Mouse (Mus musculus) kidney, embryonic 15.5 days (tissue): ENCODE measurements at regions not wholly inside any gene's neighbourhood (a gene's known extent, or its start where the extent isn't known, plus 50 kb on each side); places are given as distances from the start of the nearest gene placed in this dataset.

Source experiments
- ATAC-seq: fragments of 200-750 bp; cut with Nextera tagmentation; replicated peaks from 2 replicates; pipeline ENCODE4 v1.8.0; 2017; ENCODE audit warnings: moderate TSS enrichment; ENCODE audit not compliant: low FRiP score
- H3K27ac ChIP-seq: fragments of 300-500 bp; sonication (generic); 2 replicates; pipeline ENCODE4 v1.5.1; 2015; ENCODE audit warnings: mild to moderate bottlenecking, inconsistent platforms
- H3K27me3 ChIP-seq: fragments of 300-500 bp; sonication (generic); 2 replicates; pipeline ENCODE4 v1.6.1; 2015; ENCODE audit warnings: inconsistent platforms
- H3K36me3 ChIP-seq: fragments of 300-500 bp; sonication (generic); 2 replicates; pipeline ENCODE4 v1.6.1; 2015; ENCODE audit warnings: inconsistent platforms
- H3K4me1 ChIP-seq: fragments of 300-500 bp; sonication (generic); 2 replicates; pipeline ENCODE4 v1.6.1; 2015; ENCODE audit warnings: inconsistent platforms
- H3K4me2 ChIP-seq: fragments of 300-500 bp; sonication (generic); 2 replicates; pipeline ENCODE4 v1.6.1; 2015; ENCODE audit warnings: moderate library complexity, mild to moderate bottlenecking, inconsistent platforms
- H3K4me3 ChIP-seq: fragments of 300-500 bp; sonication (generic); replicated peaks from 2 replicates; pipeline ENCODE4 v1.5.1; 2015; ENCODE audit warnings: mild to moderate bottlenecking, inconsistent platforms
- H3K9ac ChIP-seq: fragments of 300-500 bp; sonication (generic); 2 replicates; pipeline ENCODE4 v1.6.1; 2015; ENCODE audit warnings: mild to moderate bottlenecking, inconsistent platforms
- H3K9me3 ChIP-seq: fragments of 300-500 bp; sonication (generic); replicated peaks from 2 replicates; pipeline ENCODE4 v1.6.1; 2016; ENCODE audit warnings: inconsistent platforms
- WGBS: fragments of 180-500 bp; shearing (Covaris S2); methylation state at CpG from one replicate; pipeline ENCODE4 v1.1.7; 2015; ENCODE audit warnings: mixed read lengths; 5-methylcytosine and 5-hydroxymethylcytosine counted together

DNA sequence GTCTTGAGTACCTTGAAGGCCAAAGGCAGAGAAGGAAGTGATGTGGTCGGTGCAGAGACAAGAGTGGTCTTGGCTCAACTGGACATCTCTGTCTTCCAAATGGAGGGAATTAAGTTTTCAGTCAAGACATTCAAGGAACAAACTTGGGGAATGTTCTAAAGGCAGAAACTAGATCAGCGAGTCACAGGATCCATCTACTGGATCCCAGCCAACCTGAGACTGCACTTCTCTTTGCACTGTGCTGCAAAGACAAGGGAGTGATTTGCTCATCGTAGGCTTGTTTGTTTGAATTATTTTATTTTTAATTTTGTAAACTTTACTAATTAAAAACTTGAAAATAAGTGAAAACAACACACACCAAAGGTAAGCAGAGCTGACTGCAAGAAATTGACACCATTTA, 875.8 kb downstream of the Zfp704 start:
- no peak overlapping the region for H3K4me3 ChIP-seq
- WGBS = 73% methylated on average over 3 of the region's 3 CpGs
- peaks cover 23% of the 10 kb centered on the region for H3K4me1 ChIP-seq

DNA sequence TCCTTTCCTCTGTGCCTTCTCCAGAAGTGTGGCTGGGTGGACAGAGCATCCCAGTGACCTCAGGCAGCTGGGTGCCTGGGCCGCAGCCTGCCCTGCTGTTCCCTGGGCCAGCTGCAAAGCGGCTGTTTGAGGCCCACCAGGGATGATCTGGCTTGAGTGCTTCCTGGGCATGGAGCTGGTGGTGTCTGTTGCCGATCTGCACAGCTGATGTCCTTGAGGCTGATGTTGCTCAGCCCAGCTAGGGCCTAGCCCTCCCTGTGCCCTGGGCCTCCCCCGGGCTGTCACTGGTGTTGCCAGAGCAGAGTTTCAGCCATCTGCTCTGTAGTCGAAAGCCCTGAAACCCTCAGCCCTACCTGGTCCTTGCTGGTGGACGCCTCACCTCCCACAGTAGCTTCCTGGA, 878.5 kb downstream of the Zfp704 start:
- Histone ChIP-seq H3K4me2 (no peak overlapping the region), H3K27ac (no peak overlapping the region), H3K36me3 (no peaks in the 10 kb centered on the region), H3K9ac (no peak overlapping the region), H3K4me3 (no peak overlapping the region), H3K9me3 (no peaks in the 10 kb centered on the region), H3K27me3 (no peaks in the 10 kb centered on the region), H3K4me1 (peaks cover 13% of the 10 kb centered on the region)
- ATAC-seq = peak; percentile 45
- 39% methylated on average over 6 of the region's 6 CpGs for WGBS

More for the DNA sequence above, 875.8 kb downstream of the Zfp704 start:
- H3K9ac ChIP-seq = no peak overlapping the region
- no peak overlapping the region for H3K4me2 ChIP-seq
- H3K27ac ChIP-seq = no peak overlapping the region
- H3K36me3 ChIP-seq = no peaks in the 10 kb centered on the region
- no peaks in the 10 kb centered on the region for H3K27me3 ChIP-seq
- no peaks in the 10 kb centered on the region for H3K9me3 ChIP-seq
- ATAC-seq = no peak

DNA sequence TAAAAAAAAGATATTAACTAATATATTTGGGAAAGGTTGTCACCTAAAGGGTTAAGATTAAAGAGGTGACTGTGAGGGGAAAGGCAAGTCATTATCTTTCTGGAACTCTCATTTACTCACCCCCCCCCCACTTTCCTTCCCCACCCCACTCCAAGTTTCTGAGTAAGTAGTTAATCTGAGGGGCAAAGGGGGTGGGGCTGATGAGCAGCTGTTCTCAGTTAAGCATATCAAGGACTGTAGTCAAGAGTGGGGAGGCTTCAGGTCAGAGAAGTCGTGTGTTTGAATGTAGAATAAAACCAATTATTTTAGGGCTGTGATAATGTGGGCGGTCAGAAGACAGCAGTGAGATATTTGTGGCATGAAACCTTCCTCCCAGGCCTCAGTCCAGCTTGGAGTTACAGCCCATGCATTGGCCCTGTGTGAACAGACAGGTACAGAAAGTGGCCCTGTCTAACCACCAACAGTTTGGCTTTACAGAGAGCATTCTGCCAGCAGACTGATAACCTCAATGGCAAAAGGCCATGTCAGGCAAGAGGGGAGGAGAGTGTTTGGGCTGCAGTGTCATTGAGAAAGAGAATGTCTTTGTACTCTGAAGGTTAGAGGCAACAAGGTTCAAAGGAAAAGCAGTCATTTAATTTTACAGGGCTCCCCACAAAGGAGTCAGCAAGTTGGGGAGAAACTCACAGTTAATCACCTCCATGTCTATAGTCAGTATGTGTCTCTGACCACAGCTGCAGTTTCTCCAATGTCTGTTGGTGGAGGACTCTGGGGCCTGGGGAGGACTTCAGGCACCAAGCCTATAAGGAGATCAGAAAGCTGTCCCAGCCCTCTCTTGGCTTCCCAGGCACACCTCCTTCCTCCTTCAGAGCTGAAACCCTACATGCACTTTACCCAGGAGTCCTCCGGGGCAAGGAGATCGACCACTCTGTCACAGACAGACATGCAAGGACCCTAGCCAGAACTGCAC, 888.0 kb downstream of the Zfp704 start:
- Histone ChIP-seq H3K27ac (no peak overlapping the region), H3K4me2 (no peak overlapping the region), H3K27me3 (no peaks in the 10 kb centered on the region), H3K4me3 (no peak overlapping the region), H3K36me3 (no peaks in the 10 kb centered on the region), H3K9ac (no peak overlapping the region), H3K4me1 (peaks cover 47% of the 10 kb centered on the region), H3K9me3 (no peaks in the 10 kb centered on the region)
- WGBS = 41% methylated on average over 4 of the region's 4 CpGs
- no peak for ATAC-seq

DNA sequence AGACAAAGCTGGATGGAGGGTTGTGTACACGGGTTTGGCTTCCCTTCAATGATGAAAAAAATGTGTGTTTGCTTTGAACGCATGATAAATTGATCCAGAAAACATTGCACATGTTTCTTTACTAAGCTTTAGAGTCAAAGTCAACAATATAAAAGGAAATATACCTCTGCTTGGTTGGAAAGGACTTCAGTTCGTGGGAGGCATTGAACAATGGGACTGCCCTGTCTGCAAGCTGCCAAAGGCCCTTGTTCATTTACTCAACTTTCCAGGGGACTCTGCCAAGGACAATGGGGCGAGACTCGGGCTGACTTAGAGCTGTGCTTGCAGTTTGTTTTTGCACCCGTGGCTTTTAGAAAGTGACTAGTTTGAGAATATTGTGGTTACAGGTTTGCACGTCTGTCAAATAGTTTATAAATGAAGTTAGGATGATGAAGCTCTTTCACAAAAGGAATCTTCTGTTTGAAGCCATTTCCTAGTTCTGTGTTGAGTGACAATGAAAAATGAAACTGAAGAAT, 889.2 kb downstream of the Zfp704 start:
- peaks cover 57% of the 10 kb centered on the region for H3K4me1 ChIP-seq
- ATAC-seq = no peak
- no peak overlapping the region for H3K9ac ChIP-seq
- H3K27ac ChIP-seq = no peak overlapping the region
- no peaks in the 10 kb centered on the region for H3K9me3 ChIP-seq
- H3K36me3 ChIP-seq = no peaks in the 10 kb centered on the region
- H3K4me2 ChIP-seq = no peak overlapping the region
- H3K4me3 ChIP-seq = no peak overlapping the region
- 63% methylated on average over 7 of the region's 7 CpGs for WGBS
- no peaks in the 10 kb centered on the region for H3K27me3 ChIP-seq

DNA sequence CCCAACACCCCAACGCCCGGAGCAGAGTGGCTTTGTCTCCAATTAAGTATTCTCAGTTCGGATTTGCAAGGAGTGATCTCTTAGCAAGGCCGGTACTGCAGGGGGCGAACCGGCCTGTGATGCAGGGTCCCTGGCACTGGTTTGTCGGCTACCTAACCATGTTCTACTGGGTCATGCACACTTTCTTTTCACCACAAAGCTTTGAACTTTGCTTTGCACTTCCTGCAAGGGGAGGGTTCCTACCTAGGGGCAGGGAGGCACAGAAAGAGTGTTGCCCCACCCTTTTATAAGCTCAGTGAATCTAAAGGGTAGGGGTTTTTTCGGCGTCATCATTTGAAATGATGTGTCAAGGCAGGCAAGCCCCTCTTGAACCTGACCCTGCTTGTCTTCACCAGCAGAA, 891.7 kb downstream of the Zfp704 start:
- peaks cover 55% of the 10 kb centered on the region for H3K4me1 ChIP-seq
- H3K4me2 ChIP-seq = peak overlapping the region; percentile 63
- no peaks in the 10 kb centered on the region for H3K9me3 ChIP-seq
- ATAC-seq = peak; percentile 26
- no peaks in the 10 kb centered on the region for H3K27me3 ChIP-seq
- WGBS = 12% methylated on average over 9 of the region's 9 CpGs
- peak overlapping the region; percentile 78 for H3K27ac ChIP-seq
- H3K4me3 ChIP-seq = 0 out of 2 replicates have a peak overlapping the region, but pooled peaks have one; percentile 31
- no peak overlapping the region for H3K9ac ChIP-seq
- no peaks in the 10 kb centered on the region for H3K36me3 ChIP-seq

DNA sequence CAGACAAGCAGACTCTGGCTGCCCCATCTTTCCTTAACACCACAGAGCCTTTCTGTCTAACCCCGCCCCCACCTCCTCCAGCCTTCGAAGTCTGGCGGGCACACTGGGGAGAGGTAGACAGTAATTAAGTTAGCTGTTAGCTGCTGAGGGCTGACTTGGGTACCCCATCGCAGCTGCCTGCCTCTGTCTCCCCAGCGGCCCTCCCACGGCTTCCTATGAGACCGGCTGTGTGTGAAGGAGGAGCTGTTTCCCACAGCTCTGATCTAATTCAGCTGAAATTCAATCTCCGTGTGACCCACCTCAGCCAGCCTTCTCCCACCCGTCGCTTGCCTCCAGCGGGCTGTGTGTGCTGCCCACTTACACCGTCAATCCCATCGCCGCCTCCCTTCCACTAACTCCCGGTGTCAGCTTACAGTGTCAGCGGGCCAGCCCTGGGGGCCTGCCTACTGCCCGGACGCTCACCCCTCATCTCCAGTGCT, 892.5 kb downstream of the Zfp704 start:
- H3K9me3 ChIP-seq = no peaks in the 10 kb centered on the region
- ATAC-seq = peak; percentile 95
- peaks cover 54% of the 10 kb centered on the region for H3K4me1 ChIP-seq
- 2% methylated on average over 18 of the region's 18 CpGs for WGBS
- H3K4me3 ChIP-seq = peak overlapping the region; percentile 31
- no peaks in the 10 kb centered on the region for H3K36me3 ChIP-seq
- no peak overlapping the region for H3K9ac ChIP-seq
- no peaks in the 10 kb centered on the region for H3K27me3 ChIP-seq
- H3K27ac ChIP-seq = peak overlapping the region; percentile 78
- peak overlapping the region; percentile 63 for H3K4me2 ChIP-seq
